Mouse (Mus musculus) liver, embryonic 14.5 days (tissue): ENCODE results near the gene Idnk. TPM values are rescaled to one million over a fixed set of nuclear protein-coding genes. Genes with fewer than 3 reads are reported as not detected.

Experiments
- ATAC-seq: fragments of 200-750 bp; cut with Nextera tagmentation; 2 replicates; pipeline ENCODE4 v1.8.0; 2017; ENCODE audit warnings: moderate number of reproducible peaks, mild to moderate bottlenecking, moderate library complexity; ENCODE audit not compliant: insufficient read depth
- DNase-seq, 3 experiments: peaks; one replicate each; pipeline ENCODE4 v3.0.0-alpha.2; 2012 to 2013; ENCODE audit warnings: low read depth in 3 of 3, low spot score in 3 of 3
- H3K27ac ChIP-seq: fragments of 300-500 bp; sonication (generic); 2 replicates; pipeline ENCODE4 v1.5.1; 2014; ENCODE audit warnings: moderate library complexity, mild to moderate bottlenecking, control low read depth, inconsistent platforms
- H3K27me3 ChIP-seq: fragments of 300-500 bp; sonication (generic); 2 replicates; pipeline ENCODE4 v1.6.1; 2014; ENCODE audit warnings: mild to moderate bottlenecking, low read length, moderate library complexity; ENCODE audit not compliant: control insufficient read depth, insufficient read depth
- H3K36me3 ChIP-seq: fragments of 300-500 bp; sonication (generic); replicated peaks from 2 replicates; pipeline ENCODE4 v1.6.1; 2014; ENCODE audit warnings: low read depth; ENCODE audit not compliant: control insufficient read depth, insufficient read depth
- H3K4me1 ChIP-seq, 2 experiments: fragments of 200-500 bp in 1 of 2; fragments of 300-500 bp in 1 of 2; sonication (generic) in 1 of 2; replicated peaks; 2 replicates each; pipeline ENCODE4 v1.6.1; 2012 to 2014; ENCODE audit warnings: antibody characterized with exemption in 1 of 2, inconsistent platforms in 1 of 2, low read length in 1 of 2; ENCODE audit not compliant: control insufficient read depth in 2 of 2, insufficient read depth in 2 of 2
- H3K4me2 ChIP-seq: fragments of 300-500 bp; sonication (generic); 2 replicates; pipeline ENCODE4 v1.6.1; 2014; ENCODE audit warnings: low read depth, mild to moderate bottlenecking, control low read depth, moderate library complexity
- H3K4me3 ChIP-seq, 2 experiments: fragments of 200-500 bp in 1 of 2; fragments of 300-500 bp in 1 of 2; sonication (generic) in 1 of 2; 2 replicates each; pipeline ENCODE4 v1.5.1; 2012 to 2014; ENCODE audit warnings: low read depth in 2 of 2, low read length in 2 of 2, mild to moderate bottlenecking in 2 of 2, control low read depth in 1 of 2, inconsistent platforms in 1 of 2, moderate library complexity in 1 of 2; ENCODE audit not compliant: insufficient read depth in 1 of 2
- H3K9ac ChIP-seq: fragments of 300-500 bp; sonication (generic); replicated peaks from 2 replicates; pipeline ENCODE4 v1.6.1; 2014; ENCODE audit warnings: mild to moderate bottlenecking, control low read depth, moderate library complexity
- H3K9me3 ChIP-seq: fragments of 300-500 bp; sonication (generic); 2 replicates; pipeline ENCODE4 v1.6.1; 2016; ENCODE audit warnings: low read length, mixed read lengths; ENCODE audit not compliant: control insufficient read depth
- CTCF ChIP-seq: IDR thresholded peaks from 2 replicates; pipeline ENCODE4 v1.5.1; 2016; ENCODE audit warnings: antibody characterized with exemption, low read depth, control low read depth
- EP300 ChIP-seq: IDR thresholded peaks from 2 replicates; pipeline ENCODE4 v1.6.1; 2016; ENCODE audit warnings: antibody characterized with exemption, low read depth
- WGBS: fragments of 180-500 bp; shearing (Covaris S2); extraction: QIAGEN DNeasy Blood & Tissue Kit; methylation state at CpG from one replicate; pipeline ENCODE4 v1.1.7; 2014; ENCODE audit not compliant: insufficient replicate concordance; 5-methylcytosine and 5-hydroxymethylcytosine counted together
- polyA plus RNA-seq, 2 experiments: library from polyadenylated mRNA; depleted of rRNA in 1 of 2; stranded (reverse) in 1 of 2; unstranded in 1 of 2; fragments of >200 nt; fragmentation: Nextera tagmentation in 1 of 2; extraction: Ambion mirVana in 1 of 2; gene quantifications; 2 replicates each; pipeline versions ENCODE4 v1.2.1 to v1.2.3; 2012 to 2014

The Idnk gene
- polyA plus RNA-seq, 2 experiments: 6.9 to 17.7 TPM

GRCm38 (mm10) chr13:58177511-58178208 is 20.2 kb downstream of the Idnk start:
- 84% methylated on average over 9 of the region's 9 CpGs for WGBS
- DNase-seq: no peak
- H3K4me2 ChIP-seq: no peak overlapping the region

GRCm38 (mm10) chr13:58181607-58182551 is 24.4 kb downstream of the Idnk start:
- no peaks in the 10 kb centered on the region for H3K27me3 ChIP-seq
- no peaks in the 10 kb centered on the region for H3K9me3 ChIP-seq
- DNase-seq (no peak), ATAC-seq (no peak)
- no peak overlapping the region; the same call in 1 of the 2 replicates for H3K4me2 ChIP-seq
- H3K4me3 ChIP-seq: no peak overlapping the region
- no peaks in the 10 kb centered on the region; a peak in 1 of 4 replicates for H3K4me1 ChIP-seq
- no peak overlapping the region for H3K27ac ChIP-seq
- no peak overlapping the region for H3K9ac ChIP-seq
- H3K36me3 ChIP-seq: peaks cover 26% of the 10 kb centered on the region
- WGBS: 79% methylated on average over 14 of the region's 14 CpGs
- TF ChIP-seq EP300 (no peak), CTCF (no peak)

More at GRCm38 (mm10) chr13:58177511-58178208, 20.2 kb downstream of the Idnk start:
- ATAC-seq: no peak
- no peak overlapping the region for H3K4me3 ChIP-seq
- no peak overlapping the region for H3K9ac ChIP-seq
- peaks cover 31% of the 10 kb centered on the region for H3K36me3 ChIP-seq
- no peaks in the 10 kb centered on the region for H3K9me3 ChIP-seq
- H3K27me3 ChIP-seq: no peaks in the 10 kb centered on the region
- H3K27ac ChIP-seq: no peak overlapping the region
- no peak for TF ChIP-seq EP300
- TF ChIP-seq CTCF: no peak
- no peaks in the 10 kb centered on the region; a peak in 1 of 4 replicates for H3K4me1 ChIP-seq

GRCm38 (mm10) chr13:58184111-58184510 is 26.7 kb downstream of the Idnk start:
- 92% methylated on average over 3 of the region's 3 CpGs for WGBS
- ATAC-seq (no peak), DNase-seq (no peak)
- no peak overlapping the region for H3K4me3 ChIP-seq
- H3K9me3 ChIP-seq: no peaks in the 10 kb centered on the region
- peaks cover 23% of the 10 kb centered on the region for H3K36me3 ChIP-seq
- no peak overlapping the region for H3K4me2 ChIP-seq
- H3K4me1 ChIP-seq: no peaks in the 10 kb centered on the region; a peak in 1 of 4 replicates
- H3K9ac ChIP-seq: no peak overlapping the region
- H3K27me3 ChIP-seq: no peaks in the 10 kb centered on the region
- H3K27ac ChIP-seq: no peak overlapping the region
- TF ChIP-seq EP300: no peak
- no peak for TF ChIP-seq CTCF

GRCm38 (mm10) chr13:58186281-58186680 is 28.8 kb downstream of the Idnk start:
- H3K4me2 ChIP-seq: no peak overlapping the region
- no peaks in the 10 kb centered on the region for H3K27me3 ChIP-seq
- no peak for DNase-seq
- TF ChIP-seq CTCF: no peak
- TF ChIP-seq EP300: no peak
- H3K9ac ChIP-seq: no peak overlapping the region
- no peaks in the 10 kb centered on the region; a peak in 1 of 4 replicates for H3K4me1 ChIP-seq
- whole genome bisulfite sequencing: 86% methylated on average over 8 of the region's 8 CpGs
- no peaks in the 10 kb centered on the region for H3K9me3 ChIP-seq
- no peak overlapping the region for H3K4me3 ChIP-seq
- no peak overlapping the region for H3K27ac ChIP-seq
- H3K36me3 ChIP-seq: peaks cover 22% of the 10 kb centered on the region
- no peak for ATAC-seq

GRCm38 (mm10) chr13:58187751-58188150 is 30.3 kb downstream of the Idnk start:
- H3K9me3 ChIP-seq: no peaks in the 10 kb centered on the region
- no peaks in the 10 kb centered on the region for H3K4me1 ChIP-seq
- 92% methylated on average over 3 of the region's 3 CpGs for WGBS
- no peak overlapping the region for H3K9ac ChIP-seq
- no peak for ATAC-seq
- TF ChIP-seq CTCF (no peak), EP300 (no peak)
- H3K27ac ChIP-seq: no peak overlapping the region
- H3K4me3 ChIP-seq: no peak overlapping the region
- H3K36me3 ChIP-seq: peaks cover 31% of the 10 kb centered on the region
- no peak for DNase-seq
- H3K4me2 ChIP-seq: no peak overlapping the region
- H3K27me3 ChIP-seq: no peaks in the 10 kb centered on the region
